Mouse (Mus musculus) lung, postnatal 10 days (tissue): Measurements from ENCODE around the gene Btbd9.
A peak's percentile ranks its signal among the peaks of the same experiment; 100 is the strongest.

Experiments
- DNase-seq: peaks from one replicate; pipeline ENCODE4 v3.0.0; 2021

The Btbd9 gene

DNA sequence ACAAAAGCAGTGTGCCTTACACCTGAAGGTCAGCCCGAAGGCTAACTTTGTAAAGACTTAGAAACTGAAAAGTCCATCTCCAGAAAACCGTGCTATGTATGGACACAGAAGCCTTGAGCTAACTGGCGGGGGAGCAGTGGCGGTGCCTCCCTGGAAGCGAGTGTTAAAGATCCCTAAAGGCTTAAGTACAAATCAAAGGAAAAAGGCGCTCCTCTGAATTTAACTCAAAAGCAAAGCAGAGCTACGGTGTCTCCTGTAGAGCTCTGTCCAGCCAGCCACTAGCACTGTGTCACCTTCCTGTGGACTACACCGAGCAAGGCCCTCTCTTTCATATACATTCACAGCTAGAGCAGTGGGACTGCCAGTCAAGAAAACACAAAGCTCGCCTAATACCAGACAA is 98.1 kb downstream of the Btbd9 start:
- DNase-seq = no peak

DNA sequence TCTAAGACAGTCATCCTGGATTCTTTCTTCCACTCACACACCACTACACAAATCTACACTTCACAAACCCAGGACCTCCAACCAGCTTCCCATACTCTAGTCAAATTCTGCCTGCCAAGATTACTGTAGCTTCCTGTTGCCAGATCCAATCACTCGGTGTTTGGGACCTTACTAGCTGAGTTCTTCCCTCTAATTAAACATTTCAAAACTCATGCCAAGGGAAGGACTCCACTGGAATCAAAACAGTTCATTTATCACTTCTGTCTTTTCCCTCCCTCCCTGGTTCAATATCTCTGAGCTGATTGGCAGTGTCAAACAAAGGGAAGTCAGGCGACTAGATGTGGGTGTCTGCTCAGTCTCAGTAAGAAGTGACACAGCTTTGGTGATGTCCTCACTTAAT is 101.7 kb downstream of the Btbd9 start:
- no peak for DNase-seq

DNA sequence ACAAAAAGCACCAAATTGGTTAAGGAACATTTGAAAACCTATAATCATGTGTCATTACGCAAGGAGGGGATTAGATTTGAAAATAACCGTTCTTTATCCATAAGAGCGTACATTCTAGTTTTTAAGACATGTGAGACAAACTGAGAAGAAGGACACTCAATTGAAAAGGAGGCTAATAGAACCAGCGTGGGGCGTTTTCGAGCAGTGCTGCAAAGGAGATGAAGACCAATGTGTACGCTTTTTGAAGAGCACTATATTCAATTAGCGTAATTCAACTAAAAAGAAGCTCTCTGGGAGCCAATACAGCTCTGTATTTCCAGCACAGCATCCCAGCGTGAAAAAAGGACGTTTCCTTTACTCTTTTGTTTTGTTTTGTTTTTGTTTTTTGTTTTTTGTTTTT is 103.5 kb downstream of the Btbd9 start:
- no peak for DNase-seq

DNA sequence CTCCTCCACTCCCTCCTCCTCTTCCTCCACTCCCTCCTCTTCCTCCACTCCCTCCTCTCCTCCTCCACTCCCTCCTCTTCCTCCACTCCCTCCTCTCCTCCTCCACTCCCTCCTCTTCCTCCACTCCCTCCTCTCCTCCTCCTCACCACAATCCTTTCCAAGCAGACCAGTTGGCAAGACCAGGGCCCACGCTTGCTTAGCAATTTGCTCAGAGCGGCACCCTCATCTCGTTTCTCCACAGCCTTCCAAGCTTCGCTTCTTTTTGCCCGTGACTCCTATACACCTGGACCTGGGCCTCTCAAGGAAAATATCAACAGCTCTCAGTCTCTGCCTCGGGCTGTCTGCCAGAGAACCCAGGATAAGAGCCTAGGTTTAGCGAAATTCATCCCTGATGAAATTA is 104.8 kb downstream of the Btbd9 start:
- DNase-seq = no peak

DNA sequence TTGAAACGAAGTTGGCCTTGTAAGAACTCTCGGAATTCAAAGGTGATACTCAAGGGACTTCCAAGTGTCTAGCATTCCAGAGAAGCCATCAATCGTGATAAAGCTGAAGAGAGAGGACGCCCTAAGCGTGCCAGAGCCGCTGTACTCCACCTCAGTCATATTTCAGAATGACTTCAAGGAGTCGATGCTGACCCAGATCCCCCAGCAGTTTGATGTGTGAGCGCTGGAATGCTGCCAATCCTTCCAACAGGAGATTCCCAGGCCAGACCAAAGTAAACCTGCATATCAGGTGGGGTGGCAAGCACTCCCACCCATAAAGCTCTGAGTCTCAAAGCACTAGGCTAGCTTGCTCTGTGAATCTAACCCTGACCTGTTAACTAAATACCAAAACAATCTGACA is 105.5 kb downstream of the Btbd9 start:
- DNase-seq = peak; percentile 44

DNA sequence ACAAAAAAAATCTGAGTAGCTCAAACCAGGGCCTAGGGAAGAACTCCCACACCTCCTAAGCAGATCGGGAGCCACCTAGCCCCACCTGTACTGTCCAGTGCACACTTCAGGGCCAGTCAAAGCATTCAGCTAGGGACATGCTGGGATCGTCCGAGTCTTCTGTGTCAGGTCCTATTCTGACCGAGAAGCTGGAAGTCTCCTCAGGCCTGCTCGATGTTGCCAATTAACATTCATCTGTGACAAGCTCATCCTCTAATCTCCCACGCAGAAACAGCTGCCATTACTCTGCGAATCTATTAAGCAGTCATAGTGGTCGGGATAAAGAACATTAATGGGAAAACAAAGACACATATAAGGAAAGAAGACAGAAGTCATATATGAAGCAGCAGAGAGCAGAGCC is 106.0 kb downstream of the Btbd9 start:
- no peak for DNase-seq

DNA sequence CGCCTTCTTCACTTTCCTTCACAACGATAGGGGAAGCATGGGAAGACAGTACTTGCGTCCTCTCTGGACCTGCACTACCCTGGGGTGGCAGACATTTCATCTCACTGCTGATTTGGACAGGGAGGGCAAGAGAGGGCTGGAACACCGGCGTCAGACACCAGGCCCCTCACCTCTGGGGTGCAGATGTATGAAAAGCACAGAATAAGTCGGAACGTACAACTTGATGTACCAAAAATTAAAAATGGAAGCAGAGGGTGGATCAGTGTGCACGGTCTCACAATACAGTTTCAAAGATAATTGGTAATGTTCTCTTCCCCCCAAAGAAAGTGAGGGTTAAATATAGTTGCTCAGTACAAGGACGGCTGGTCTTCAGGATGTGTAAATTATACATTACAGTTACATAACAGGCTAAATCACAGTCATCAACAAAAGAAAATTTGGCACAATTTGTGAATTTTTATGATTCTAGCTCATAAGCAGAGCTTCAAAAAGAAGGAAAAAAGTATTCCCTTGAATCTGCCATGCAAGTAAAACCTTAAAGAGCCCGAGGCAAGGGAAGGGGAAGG is 106.7 kb downstream of the Btbd9 start:
- DNase-seq = no peak

DNA sequence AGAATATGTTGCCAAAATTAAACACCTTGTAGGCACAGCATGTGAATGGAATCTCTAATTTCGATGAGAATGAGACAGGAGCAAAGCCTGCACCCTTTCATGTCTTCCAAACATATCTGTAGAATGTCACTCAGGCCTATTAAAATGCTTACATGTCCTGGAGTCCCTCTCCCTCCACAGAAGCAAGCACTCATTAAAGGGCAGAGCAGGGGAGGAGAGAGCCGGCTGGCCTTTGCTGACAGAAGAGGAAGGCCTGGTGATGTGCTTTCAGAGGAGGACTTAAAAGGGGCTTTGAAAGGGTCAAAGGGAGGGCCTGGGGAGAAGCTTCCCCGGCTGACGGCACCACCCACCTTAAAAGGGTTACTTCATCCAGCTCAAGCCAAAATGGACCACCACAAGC is 107.9 kb downstream of the Btbd9 start:
- DNase-seq = no peak

DNA sequence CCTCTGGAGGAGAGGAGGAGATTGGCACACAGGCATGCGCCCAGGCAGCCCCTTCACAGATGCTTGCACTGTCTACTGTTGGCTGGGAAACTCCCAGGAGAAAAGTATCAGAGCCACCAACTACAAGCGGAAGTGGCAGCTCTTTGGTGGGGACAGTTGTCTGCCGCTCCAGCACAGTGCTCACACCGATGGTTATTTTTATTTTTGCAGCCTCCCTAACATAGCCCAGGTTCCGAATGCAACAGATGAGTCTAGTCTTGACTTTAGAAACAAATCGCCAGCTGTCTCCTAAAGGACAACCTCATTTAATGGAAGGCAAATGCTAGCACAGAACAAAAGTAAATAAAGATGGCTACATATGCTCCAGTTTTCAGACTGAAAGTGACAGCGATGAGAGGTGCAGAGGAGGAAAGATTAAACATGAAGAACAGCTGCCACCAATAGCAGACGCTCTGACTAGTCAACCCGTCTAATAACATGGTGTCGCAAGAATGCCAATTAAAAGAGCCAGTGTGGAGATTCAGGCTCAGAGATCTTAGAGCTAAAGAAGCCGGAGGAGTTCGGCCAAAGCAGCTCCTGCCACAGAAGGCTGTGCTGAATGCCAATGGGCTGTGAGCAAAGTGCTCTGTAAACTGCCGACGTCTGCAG is 108.6 kb downstream of the Btbd9 start:
- peak; percentile 56 for DNase-seq

DNA sequence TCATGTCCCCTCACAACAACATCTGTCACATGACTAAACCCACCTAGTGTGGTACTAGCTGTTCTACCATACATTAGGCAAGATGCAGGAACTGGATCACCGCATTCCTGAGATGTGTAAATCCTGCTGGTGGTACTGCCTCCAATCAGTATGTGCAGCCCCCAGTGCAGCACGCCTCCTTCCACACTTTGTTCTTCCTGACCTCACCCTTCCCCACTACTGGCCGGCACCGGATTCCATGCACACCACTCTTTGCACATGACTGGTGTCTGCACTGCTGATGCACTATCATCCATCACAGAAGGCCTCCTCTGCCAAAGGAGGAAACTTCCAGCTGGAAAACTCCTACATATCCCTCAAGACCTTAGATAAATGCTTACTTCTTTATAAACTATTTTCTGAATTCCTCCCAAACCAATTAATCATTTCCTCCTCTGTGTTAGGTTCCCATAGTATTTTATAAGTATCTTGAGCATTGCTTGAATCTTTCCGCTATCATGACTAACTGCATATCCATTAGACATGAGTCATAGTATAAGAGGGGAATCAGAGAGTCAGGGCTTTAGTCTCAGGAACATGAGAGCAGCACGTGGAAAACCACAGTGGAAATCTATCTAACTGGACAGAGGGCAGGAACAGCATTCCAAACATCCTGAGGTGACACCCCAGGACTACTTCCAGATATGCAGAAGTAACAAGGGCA is 111.1 kb downstream of the Btbd9 start:
- DNase-seq = no peak

DNA sequence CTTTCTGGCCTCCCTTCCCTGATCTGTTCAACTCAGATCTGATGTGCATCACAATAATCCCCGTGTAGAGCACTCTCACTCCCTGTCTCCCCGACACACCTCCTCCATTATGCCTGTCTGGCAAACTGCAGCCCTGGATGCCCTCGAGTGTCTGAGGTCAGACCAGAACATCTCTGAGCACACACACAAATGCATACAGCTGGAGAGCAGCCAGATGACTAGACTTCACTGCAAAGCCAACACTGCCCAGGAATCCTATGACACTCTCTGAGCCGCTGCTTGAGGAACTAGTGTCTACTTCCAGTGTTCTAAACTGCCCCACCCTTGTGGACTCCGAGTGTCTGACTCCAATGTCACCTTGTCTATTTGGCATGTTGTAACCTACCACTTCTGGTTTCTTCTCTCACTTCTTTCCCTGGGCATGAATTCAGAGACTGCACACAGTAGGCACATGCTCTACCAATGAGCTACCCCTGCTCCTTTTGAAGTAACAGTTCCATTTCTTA is 112.0 kb downstream of the Btbd9 start:
- peak; percentile 37 for DNase-seq

DNA sequence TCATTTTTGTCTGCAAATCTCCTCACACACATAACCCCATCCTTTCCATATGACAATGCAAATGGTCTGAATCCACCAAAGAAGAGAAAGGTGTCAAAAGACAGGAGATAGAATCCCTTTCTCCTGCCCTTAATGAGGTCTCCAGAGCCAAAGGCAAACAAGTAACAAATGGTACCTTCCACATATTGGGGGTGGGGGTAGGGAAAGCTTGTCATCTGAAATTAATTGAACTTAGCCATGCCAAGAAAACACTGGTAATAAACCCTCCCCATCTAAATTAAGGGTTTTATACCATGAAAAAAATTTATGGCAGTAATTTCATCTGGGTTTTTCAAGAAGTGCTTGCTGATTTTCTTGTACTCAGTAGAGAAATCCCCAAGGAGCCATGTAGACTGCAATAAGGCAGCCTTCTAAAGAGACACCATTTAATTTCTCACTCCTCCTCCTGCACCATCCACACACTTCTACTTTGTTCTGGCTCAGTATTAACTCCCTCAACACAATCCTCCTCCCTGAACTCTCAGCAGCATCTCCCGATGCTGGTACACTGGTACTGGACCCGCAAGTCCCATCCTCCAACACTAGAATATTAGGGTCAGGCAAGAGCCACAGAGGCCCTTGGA is 115.5 kb downstream of the Btbd9 start:
- DNase-seq = no peak

DNA sequence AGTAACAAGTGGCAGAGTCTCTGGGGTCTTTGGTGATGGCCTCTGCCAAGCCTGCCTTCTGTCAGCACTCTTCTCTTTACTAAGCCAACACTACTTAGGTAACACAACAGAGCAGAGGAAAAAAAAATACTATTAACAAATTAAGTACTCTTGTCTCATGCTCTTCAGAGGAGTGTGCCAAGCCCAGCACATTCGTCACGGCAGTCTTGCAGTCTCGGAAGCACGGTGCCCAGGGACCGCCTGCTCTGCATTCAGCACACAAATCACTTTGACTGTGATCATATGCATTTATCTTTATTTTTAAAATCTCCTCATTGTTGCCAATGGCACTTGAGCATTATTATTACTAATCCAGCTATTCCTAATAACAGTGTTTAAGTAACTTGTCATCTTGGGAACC is 116.6 kb downstream of the Btbd9 start:
- no peak for DNase-seq

DNA sequence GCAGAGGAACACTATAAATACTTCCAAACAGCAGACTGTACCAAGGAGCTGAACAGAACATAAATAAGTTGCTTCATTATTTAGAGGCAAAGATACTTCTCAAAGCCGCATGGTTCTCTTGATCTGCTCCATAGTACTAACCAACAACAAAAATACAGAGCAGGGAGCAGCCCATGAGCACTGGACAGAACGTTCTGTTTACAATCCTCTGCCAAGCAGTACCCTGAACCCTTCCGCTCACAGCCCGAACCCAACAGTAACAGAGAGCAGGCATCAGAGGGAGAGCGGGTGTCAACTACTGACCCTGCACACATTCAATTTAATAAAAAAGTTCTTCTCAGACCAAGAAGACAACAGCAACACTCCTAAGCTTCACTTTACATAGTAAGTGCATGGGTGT is 117.4 kb downstream of the Btbd9 start:
- DNase-seq = peak; percentile 57

DNA sequence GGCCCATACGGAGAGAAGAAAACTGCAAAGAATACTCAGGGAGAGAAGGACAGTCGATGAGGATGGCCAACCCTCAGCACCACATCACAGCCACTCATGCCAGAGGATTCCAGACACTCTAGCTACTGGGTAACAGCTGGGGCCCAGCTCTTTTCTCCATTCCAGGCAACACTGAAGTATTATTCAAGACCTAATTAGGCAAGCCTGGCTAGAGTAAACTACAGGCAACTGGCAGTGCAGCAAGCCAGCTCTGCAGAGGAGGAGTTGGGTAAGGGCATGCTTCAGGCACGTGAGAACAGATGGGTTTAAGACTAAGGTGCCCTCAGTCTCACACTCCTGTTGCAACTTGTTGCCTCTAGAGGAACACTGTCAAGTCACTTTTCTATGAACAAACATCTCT is 118.0 kb downstream of the Btbd9 start:
- DNase-seq = peak; percentile 79

DNA sequence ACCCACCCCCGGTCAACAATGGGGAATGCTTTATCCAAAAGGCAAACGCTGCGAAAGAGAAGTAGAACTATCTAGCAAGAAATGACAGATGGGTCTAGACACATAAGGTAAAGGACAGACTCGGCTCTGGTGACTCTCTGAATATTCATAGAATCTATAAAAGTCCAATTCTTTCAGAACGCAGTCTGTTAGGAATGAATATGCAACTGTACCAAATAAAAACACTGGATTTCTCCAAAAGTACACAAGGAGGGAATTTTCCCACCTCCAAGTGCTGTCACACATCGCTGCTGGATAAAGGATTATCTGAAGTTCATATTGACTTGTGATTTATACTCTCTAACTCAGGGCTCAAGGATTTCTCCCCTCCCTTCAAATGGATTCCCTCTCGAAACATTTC is 118.8 kb downstream of the Btbd9 start:
- DNase-seq = no peak

DNA sequence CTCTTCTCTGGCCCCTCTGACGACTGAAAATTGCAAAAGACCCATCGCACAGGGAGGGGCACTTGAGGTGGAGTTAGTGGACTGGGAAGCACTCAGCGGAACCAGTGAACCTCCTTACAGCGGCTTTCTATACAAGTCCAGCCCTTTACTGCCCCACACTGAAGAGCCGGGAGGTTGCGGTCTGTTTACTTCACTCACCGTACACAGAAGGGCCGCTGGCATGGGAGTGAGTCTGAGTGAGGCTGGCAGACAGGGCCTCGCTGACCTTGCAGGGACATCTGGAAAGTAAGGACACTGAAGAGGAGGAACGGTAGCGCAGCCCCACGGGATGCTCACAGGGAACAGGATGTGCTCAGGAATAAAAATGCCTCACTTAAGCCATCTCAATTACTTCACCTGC is 120.0 kb downstream of the Btbd9 start:
- no peak for DNase-seq

DNA sequence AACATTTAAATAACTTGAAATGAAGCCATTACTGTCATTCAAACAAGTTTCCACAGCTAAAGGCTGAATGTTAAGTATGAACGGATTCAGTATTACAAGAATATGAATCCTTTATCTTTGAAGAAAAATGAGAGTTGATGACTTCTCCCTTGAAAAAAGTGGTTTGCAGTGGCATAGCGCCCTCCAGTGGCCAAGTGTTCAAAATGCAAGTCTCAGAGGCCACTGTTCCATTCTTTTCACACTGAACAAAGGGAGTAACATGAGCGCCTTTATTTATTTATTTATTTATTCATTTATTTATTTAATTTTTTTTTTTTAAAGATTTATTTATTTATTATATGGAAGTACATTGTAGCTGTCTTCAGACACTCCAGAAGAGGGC is 121.4 kb downstream of the Btbd9 start:
- peak; percentile 89 for DNase-seq

DNA sequence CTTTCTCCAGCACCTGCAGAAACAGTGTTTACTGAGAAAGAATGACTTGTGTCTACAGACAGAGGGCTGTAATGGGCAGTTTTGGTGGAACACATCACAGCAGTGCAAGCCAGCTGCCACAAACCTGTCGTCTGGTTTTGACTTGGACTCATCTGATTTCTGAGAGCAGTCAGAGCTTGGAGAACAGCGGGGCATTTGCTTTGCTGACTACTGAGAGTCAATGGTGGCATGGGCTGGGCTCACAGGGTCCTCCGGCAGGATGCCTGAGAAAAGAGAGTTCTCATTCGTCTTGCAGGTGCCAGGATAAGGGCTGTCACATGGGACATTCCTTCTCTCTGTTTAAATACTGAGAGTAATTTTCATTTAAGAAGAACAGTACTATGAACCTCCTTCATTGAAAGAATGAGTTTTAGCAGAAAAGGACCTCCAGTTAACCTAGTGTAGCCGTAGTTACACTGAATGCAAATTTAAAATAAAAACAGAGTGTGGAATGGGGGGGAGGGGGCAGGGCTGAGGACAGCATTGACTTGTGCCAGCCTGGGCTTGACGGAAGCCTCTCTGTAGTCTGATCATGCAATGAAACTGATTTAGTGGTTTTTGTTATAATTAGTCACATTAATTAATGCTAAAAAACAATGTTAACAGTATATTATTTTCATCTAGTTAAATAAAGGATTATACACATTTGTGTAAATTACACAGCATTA is 122.0 kb downstream of the Btbd9 start:
- DNase-seq = no peak

DNA sequence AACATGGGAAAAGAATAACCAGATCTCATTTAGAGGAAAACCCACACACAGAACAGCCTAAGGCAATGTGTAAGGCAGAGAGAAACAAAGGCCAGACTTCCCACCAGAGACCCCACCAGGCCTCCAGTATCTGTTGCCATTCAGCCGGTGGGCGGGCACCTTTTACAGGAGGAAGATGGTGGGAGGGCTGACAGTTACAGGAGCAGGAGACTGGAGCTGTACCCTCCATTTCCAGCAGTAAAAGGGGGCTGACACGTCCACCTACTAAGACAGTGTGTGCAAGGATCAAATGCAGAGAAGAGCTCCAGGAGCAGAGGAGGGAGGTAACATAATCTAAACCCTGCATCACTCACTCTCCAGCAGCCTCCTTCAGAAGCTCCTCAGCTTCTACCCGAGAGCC is 123.0 kb downstream of the Btbd9 start:
- DNase-seq = no peak

DNA sequence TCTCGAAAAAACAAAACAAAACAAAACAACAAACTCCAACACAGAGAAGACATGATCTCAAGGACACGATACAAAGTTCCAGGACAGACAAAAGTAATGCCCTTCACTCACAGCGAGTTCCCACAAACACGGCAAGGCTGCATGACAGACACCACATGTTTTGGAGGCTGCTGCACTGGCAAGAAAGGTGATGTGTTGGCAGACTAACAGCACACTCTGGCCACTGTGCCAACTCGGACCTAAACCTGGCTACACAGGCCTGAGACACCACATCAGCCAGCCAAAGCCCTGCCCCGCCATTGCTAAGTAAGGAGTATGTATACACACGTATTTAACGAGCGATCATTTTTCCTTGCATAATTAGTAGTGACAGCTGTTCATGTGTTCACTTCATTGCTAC is 123.9 kb downstream of the Btbd9 start:
- no peak for DNase-seq

DNA sequence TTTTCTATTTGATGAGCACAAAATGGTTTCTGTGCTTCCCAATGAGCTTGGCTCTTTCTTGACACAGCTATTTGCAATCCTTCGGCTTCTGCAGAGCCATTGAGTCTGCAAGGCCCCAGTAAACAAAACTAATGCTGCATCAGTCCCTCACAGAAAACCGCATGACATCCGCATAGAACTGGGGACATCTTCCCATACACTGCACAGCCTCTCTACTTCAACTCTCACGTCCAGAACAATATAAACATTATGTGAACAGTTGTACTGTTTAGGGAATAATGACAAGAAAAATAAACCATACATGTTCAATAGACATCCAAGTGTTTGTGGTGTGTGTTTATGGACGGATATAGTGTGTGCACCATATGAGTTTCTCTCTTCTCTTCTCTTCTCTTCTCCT is 127.7 kb downstream of the Btbd9 start:
- no peak for DNase-seq

DNA sequence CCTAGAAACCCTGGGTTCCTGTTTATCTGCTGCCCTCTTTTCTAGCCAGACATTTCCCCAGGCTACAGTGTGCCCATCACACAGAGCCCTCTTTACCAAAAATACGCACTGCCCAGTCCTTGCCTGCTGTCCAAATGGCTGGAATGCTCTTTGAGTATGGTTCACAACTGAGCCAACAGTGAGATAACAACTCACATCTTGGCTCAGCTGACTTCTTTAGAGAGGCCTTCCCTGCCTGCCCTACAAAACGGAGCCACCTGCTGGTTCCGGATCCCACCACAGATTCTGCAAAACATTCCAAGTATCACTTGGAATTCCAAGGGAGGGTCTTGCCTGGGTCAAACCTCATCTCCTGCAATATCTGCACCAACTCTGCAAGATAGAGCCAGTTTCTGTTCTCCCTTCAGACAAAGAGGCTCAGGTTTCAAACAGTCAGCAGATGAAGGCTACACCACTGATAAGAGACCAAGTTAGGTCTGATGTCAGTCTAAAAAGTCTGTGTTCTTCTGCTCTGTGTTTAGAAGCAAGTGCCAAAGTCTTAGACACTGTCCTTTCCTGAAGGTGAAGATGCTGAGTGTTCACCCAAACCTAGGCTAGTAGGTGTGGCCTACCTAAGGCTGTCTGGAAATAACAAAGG is 130.4 kb downstream of the Btbd9 start:
- no peak for DNase-seq
